Mouse (Mus musculus) spleen, postnatal 14 days (tissue): Measurements from ENCODE around the gene Add3.
A peak's percentile ranks its signal among the peaks of the same experiment; 100 is the strongest.
"Not testable (repeated sequence)": the region's sequence is repeated elsewhere in the genome, so short reads cannot be mapped to it uniquely, and the experiment has no call there.

ENCODE experiments used
- DNase-seq, 2 experiments: peaks; one replicate each; pipeline ENCODE4 v3.0.0; 2021 to 2022; ENCODE audit warnings: low spot score in 2 of 2

Gene Add3

DNA sequence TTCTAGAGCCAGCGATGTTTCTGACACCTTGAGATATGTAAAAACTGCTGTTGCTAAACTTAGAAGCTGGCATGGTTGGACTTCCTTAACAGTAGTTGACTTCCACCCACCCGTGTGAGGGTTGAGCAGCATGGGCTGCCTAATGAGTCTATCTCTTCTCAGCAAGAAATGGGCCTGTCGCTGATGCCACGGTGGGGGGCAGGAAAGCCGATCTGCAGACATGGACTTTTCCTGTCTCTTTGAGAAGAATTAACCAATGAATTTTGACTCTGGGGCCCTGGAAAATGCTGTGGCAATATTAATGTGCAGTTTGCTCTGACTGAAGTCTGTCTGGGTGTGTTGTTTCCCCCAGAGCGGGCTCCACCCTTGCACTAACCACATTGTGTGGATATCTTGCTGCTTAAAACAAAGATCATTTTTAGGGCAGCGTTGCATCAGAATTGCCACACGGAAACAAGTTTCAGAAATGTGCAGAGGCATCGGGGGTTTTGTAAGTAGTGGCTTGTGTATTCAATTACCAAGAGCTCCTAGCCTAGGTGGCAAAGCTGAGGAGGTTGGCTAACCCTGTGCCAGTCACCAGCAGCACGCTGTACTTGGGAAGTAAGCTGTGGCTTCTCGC, 53.8 kb downstream of the Add3 start:
- peak; percentile 24 to 50 for DNase-seq

DNA sequence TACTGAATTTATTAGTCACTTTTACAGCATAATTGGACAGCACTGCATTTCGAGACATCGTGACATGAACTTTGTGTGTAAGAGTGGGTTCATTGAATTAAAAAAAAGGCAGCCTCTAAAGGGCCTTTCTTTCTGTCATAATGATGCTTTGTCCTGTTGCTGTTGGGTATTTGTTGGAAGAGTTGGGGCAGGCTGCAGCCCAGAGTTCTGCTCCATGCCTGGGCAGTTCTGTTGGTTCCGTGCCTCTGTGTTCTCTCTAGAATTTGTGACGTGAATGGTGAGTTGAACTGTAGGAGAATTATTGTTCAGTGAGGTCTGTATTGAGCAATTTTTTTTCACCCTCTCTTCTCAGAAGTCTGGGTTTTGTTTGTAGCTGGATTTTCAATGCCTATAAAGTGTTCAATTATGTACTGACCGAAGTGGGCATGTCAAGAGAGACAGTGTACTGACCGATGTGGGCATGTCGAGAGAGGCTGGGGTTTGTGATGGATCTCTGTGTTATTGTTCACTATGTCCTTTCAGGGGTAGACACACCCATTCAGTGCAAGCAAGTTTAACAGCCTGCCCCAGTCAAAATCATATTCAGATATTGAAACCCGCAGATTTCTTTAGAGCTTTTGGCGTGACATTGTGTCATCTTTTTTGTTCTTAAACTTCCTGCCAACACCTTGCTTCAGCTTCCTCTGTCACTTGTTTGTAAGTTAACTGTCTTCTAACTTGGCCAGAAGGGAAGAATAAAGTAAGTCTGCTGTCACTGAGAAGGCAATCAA, 54.7 kb downstream of the Add3 start:
- DNase-seq, result no peak

DNA sequence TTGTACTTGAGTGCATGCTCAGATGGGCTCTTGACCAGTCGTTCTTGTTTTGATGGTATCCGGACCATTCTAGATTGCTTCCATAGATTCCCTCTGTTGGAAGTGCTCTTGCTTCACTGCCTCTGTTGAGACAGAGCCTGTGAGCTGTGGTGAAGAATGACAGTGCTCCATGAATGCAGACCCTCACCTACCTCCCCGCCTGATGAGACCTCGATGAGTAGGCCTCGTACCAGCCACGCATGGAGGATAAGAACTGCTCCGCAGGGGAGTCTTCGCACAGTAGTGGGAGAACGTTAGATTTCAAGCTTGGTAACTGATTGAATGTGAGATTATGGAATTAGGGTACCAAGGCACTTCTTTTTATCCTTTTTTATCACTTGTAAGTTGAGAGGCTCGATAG, 56.7 kb downstream of the Add3 start:
- DNase-seq, result no peak

DNA sequence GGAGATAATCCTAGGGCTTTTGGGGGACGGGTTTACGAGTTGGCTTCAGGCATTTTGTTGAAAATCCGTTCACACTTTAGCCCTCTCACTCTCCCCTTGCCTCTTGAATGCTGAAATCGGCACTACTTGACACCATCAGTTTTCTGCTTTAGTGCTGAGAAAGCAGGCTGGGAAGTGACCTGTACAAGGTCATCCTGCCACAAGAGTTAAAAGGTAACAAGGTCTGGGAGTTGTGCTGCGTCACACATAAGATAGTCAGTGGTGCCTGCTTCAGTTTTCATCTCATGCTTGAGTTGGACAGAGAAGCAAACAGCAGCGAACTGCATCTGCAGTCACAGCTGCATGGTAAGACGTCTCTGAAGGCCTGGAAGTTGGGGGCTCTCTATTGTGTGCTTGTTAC, 57.5 kb downstream of the Add3 start:
- DNase-seq, result no peak

DNA sequence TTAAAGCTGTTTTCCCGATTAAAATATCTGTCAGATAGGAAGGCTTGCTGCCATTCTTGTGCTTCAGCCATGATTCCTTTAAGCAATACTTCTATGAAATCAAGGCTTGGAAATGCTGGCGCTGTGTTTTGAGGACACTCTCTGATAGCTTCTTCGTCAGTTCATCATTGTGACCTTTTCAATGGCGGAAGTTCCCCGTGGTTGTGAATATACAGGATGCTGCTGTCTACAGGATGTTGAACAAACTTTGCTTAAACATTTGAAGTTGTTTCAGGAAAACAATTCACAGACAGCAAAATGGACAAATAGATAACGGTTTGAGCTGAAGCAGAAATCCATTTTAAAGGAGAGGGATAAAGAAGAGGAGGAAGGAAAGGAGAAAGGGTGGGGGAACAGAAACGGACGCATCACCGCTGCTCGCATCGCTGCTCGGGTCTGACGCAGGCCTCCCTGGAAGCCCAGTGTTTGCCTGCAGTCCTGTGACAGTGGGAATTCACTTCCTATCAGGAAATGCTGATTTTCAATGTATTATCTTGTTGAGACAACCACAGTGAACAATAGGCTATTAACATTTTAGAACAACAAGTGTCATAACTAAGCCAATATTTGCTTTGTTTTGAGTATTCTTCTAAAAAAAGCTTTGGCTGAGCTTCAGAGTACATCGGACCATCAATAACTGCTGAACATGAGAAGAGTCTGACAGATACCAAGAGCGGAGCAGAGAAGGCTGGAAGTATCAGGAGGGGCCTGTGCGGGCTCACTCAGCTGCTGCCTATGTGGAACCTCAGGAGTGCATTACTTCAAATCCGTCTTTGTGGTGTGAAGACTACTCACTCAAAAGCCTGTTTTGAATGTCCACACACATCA, 58.7 kb downstream of the Add3 start:
- no peak for DNase-seq

DNA sequence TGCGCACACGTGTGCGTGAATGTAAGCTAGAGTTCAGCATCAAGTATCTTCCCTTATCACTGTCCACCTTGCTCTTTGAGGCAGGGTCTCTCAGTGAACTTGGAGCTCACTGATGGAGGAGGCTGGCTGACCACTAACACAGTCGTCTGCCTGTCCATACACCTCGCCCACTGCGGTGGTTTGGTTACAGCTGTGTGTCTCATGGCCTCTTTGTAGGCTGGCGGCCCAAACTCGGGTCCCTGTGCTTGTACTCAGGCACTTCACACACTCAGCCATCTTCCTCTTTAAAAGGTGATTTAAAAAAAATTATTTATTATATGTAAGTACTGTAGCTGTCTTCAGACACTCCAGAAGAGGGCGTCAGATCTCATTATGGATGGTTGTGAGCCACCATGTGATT, 59.5 kb downstream of the Add3 start:
- no peak for DNase-seq

DNA sequence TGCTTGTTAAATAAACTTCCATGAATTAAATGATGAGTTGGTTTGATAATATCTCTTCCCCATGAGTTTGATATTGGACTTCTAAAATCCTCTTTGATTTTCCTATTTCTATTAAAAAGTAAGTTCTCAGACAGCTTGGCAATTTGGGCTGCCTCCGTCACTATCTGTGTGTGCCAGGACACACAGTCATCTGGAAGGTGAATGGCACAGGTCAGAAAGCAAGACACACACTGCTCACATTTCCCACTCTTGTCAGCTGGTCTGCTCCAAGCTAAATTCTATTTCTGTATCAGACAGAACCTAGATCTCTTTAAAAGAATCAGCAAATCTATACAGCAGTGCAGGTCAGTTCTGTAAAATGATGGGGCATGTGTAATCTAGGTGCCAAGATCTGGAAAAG, 61.9 kb downstream of the Add3 start:
- no peak for DNase-seq

DNA sequence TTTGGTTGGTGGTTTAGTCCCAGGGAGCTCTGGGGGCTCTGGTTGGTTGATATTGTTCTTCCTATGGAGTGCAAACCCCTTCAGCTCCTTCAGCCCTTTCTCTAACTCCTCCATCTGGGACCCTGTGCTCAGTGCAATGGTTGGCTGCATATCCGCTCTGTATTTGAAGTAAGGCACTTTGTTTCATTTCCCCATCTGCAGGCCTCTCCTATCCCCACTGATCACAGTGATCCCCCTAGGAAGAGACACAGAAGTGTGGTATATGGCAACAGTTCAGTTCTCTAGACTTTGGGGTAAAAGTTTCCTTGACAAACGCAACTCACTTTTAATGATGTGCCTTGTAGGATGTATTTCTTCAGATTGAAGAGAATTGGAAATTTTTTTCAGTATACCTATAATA, 66.7 kb downstream of the Add3 start:
- no peak for DNase-seq

DNA sequence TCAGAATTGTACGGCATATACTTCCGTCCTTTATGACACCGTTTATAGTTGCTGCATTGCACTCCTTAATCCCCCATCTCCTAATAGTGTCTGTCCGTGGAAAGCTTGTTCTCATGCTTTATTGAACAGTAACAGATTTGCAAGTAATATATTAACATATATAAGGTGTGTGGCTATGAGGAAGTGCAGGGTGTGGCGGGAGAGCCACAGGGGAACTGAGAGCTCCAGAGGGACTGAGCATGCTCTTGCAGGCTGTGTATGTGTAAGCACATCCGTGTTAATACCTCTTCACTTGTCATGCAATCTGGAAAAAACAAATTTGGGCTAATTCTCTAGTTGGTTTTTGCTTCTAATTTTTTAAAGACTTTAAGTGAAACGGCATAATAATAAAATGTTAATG, 68.6 kb downstream of the Add3 start:
- DNase-seq, result no peak

DNA sequence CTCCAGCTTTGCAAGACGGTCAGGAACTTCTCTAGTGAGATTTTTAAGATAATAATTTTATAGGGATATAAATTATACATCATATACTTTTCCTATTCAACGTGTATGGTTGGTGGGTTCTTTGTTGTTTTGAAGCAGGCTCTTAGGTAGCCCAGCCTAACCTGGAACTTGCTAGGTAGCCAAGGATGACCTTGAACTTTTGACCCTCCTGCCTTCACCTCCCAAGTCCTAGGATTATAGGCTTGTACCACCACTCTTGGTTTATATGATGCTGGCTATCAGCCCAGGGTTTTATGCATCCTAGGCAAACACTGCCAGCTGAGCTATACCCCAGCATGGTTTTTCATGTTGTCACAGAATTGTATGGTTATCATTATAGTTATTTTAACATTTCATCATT, 70.0 kb downstream of the Add3 start:
- DNase-seq, result no peak

DNA sequence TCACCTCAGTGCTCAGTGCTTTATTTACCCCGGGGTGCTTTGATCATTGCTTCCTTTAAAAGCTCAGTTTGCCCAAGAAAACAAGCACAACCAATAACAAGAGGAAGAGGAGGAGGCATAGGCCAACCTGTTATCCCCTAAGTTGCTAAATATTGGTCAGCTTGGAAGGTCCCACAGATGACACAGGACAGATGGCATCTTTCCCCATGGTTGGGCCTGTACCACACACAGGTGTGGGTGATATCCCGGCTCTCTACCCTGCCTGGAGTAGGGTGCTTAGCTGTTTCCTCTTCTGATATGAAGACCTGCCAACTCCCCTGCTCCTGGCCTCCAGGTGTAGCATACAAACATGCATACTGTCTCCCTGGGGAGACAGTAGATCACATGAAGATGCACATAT, 75.1 kb downstream of the Add3 start:
- no peak for DNase-seq

DNA sequence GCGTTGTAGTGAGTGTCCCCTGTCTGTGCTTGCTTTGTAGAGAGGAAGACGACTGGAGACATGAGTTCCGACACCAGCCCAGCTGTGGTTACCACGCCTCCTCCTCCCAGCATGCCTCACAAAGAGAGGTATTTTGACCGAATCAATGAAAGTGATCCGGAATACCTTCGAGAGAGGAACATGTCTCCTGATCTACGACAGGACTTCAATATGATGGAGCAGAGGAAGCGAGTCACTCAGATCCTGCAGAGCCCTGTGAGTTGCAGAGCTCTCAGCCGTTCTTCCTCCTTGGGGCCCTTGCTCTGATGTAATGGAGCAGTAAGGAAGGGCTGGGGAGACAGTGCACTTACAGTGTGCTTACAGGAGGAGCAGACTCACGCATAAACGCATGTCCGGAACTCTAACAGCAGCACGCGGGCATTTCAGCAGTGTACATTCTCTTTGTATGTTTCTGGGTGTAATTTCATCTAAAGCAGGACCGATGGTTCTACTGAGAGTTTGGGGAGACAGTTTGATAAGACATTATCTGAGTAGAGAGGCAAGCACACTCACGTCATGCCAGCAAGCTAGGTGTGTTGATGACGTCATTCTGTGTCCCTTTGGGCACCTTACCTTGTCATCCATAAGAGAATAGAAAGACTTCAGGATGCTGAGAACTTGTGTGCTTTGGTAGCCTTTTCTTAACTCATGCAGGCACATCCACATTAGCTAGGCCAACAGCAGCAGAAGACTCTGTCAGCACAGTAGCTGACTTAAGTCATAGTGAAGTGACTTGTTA, 76.7 kb downstream of the Add3 start:
- no peak for DNase-seq

DNA sequence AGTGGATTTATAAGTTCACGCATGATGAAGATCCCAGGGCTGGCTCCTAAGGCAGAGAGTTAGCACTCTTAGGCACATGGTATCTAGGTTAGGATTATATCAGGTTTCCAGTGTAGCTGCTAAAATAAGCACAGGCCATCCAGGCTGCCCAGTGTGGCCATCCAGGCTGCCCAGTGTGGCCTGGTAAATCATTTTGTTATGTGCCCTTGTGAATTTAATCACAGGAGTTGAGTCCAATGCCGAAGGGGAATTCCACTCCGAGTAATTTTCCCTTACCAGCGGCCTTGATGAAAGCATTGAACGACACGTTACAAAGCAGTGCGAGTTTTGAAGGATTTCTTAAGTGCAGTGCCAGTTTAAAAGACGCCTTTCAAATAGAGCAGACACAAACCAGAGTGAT, 77.6 kb downstream of the Add3 start:
- DNase-seq, result no peak

DNA sequence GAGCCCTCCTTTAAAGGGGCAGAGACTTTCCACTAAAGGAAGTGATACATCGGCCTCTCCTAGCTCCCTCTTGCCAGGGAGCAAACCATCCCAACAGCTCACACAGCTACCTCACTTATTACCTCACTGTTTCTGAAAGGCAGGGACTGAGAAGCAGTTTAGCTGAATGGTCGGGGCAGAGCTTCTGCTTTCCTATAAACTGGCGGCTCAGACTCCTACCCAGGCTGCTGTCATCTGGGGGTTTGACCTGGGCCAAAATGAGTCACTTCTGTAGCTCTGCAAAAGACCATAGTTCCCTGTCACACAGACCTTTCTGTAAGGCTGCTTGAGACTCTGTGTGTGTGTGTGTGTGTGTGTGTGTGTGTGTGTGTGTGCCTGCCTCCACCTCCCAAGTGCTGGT, 79.1 kb downstream of the Add3 start:
- DNase-seq, result no peak

DNA sequence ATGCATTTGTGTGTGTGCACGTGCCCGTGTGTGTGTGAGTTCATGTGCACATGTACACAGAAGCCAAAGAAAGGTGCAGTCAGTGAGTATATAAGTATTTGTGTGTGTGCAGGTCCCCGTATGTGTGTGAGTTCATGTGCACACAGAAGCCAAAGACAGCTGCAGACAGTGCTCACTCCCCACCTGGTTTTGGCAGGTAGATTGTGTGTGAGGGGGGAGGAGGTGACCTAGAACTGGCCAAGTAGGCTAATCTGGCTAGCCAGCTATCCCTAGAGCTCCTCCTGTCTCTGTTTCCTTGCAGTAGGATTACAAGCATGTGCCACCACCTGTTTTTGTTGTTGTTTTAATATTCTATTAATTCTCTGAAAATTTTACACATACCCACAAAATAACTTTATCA, 80.9 kb downstream of the Add3 start:
- DNase-seq, result no peak

DNA sequence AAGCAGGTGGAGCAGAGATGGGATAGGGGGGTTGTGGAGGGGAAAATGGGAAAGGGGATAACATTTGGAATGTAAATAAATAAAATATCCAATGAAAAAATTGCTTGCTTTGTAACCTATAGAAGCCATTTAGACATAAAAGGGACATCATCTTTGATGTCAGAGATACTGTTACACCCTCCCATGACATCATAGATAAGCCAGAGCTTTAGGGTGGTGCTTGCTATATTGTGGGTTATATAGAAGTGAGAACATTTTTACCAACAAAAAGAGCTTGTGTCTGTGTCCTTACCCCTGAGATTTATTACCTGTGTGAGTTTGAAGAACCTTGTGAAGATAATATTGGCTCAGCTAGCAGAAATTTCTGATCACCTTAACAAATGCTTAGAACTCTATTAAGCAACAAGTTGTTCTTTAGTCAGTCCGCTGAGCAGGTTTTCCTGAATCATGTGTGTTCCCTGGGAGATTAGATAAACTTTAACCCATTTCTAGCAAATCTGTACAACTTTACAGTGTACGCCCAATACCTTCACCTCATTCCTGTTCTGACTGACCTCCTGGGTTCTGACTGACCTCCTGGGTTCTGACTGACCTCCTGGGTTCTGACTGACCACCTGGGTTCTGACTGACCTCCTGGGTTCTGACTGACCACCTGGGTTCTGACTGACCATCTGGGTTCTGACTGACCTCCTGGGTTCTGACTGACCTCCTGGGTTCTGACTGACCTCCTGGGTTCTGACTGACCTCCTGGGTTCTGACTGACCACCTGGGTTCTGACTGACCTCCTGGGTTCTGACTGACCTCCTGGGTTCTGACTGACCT, 85.2 kb downstream of the Add3 start:
- not testable (repeated sequence) for DNase-seq

DNA sequence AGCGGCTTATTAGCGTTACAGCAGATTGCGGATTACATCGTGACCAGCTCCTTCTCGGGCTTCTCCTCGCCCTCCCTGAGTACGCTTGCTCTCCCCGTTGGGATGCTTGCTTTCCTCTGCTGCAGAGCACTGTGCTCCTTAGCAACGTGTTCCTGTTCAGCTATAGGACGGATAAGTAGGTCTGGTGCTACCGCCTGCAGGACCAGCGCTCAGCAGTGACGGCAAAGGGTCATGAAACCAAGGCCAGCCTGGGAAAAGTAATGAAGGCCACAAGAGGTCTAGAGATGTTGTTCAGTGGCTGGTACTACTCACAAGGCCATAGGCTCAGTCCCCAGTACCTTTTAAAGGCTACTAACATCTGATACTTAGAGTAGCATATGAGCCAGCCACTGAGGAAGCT, 86.4 kb downstream of the Add3 start:
- DNase-seq, result no peak

DNA sequence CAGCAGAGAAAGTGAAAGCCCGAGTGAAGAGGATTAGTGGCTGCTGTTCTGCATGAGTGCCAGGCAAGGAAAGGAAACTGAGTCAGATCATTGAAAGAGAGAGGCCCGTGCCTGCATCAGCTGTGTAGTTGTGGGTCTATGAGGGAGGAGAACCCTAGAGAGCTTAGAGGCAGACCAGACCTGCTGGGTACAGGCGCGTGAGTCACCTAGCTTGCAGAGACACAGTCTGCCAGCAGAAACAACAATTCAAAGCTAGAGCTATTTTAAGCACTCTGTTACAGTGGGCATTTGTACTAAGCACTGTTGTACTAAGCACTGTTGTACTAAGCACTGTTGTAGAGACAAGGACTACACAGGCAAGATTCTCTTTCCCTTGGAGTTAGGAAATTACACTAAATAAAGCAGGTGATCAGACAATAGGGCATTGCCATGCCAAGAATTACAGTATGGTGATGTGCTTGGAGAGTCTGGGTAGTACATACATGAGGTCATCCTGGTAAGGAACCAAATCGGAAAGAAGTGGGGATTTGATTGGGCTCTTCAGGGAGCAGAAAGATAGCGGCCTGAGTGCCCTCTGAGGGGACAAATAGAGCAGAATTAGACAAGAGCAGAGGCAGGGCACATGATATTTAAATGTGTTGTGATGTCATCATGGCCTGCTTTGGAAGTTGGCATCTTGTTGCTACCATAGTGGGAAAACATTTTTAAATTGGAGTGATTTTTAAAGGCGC, 88.0 kb downstream of the Add3 start:
- no peak for DNase-seq

DNA sequence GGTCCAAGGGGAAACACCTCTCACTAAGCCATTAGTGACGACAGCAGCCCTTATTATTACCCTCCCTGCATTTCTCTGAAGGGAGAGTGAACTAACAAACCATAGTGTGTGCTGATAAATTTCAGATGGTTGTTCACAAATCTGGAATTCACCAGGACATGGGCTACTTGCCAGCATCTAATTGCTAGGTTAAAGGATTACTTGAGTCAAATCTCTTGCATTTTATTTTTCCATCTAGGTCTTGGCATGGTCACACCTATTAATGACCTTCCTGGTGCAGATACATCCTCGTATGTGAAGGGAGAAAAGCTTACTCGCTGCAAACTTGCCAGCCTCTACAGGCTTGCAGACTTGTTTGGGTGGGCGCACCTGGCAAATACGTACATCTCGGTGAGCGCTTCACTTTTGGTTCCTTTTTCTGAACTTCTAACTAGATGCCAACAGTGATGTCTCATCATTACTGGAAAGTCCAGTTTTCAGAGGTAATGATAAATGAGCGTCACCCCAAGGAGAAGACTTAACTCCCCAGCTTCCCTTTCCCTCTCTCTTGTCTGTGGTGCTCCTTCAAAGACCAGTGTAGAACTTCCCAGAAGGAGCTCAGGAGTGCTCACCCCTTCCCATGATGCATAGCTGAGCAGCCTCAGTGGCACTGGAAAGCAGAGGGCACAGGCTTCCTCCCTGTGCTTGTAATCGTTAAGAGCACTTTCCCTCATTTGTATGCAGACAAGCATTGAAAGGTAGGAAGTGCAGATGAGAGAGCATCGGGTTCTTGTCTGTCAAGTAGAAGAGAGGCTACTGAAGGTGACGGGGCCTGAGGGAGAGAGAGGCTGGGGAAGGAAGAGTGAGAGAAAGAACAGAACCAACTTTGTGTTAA, 90.9 kb downstream of the Add3 start:
- DNase-seq, result no peak
